Mouse (Mus musculus): ENCODE data around the gene Cry1.

GRCm38 (mm10) chr10:85184964-85185608 lies at the start of gene Cry1:
- no peak for TF ChIP-seq CTCF (IDR thresholded peaks at IDR 0.05; ENCODE audit: low read depth, low read length)
- TF ChIP-seq GATA1 (IDR thresholded peaks at IDR 0.05; ENCODE audit: borderline replicate concordance, low read length): no peak
- no peak for TF ChIP-seq TAL1 (conservative IDR thresholded peaks at IDR 0.05; ENCODE audit: low read depth, low read length)
- no peak for TF ChIP-seq GATA2 (IDR thresholded peaks at IDR 0.05; ENCODE audit: borderline replicate concordance, low read depth, low read length)
